Mouse (Mus musculus) lung, postnatal 0 days (tissue): ENCODE measurements around the gene Pdlim5.

ENCODE experiments used
- CTCF ChIP-seq: IDR thresholded peaks from 2 replicates; pipeline ENCODE4 v1.5.1; 2016; ENCODE audit warnings: antibody characterized with exemption, mild to moderate bottlenecking
- EP300 ChIP-seq: IDR thresholded peaks from 2 replicates; pipeline ENCODE4 v1.6.1; 2016; ENCODE audit warnings: antibody characterized with exemption, mild to moderate bottlenecking, control low read depth

DNA sequence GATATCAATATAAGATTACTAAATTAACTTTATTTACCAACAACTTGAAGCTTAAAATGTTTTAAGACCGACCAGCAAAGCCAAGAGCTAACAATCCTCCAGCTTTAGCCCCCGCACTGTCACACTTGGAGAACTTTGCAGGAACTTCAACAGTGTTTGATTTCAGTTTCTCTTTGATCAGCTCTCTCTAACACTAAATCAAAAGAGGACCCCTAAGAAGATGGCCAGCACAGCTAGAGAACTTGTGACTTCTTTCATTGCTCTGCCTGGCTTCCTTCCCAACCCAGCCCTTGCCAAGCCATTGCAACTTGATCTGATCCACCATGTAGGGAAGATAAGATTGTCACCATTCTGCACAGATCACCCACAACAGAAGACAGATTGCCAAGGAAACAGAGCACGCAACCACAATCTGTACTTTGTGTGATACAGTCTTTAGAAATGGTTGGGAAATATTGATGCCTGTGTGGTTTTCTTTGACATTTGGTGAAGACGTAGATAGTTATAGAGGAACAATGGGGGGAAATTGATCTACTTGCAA is 17.9 kb upstream of the Pdlim5 start:
- TF ChIP-seq CTCF (no peak), EP300 (no peak)
